Mouse (Mus musculus) cerebellum, adult (tissue): ENCODE data around the gene Tmem26.

Experiments used
- ATAC-seq: cut with Nextera tagmentation; 2 replicates; pipeline ENCODE4 v1.9.2; 2017; ENCODE audit warnings: mild to moderate bottlenecking, moderate library complexity, mixed read lengths; ENCODE audit not compliant: insufficient number of reproducible peaks, low FRiP score, low TSS enrichment

Gene Tmem26

DNA sequence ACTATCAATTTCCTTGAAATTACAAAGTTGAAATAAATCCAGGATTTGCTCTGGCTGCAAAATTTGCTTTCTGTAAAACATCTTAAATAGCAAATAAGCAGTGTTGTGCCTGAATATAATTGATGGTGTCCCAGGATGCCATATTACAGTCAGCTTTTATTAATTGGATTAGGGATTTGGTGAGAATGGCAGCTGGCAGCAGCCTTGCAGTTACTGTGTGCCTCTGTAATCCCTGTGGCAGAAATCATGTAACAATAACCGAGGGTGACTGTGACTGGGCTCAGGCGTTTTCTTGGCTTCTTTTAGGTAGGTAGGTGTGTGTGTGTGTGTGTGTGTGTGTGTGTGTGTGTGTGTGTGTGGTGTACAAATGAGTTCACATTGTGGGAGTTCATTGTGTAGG, 16.8 kb downstream of the Tmem26 start:
- no peak for ATAC-seq

DNA sequence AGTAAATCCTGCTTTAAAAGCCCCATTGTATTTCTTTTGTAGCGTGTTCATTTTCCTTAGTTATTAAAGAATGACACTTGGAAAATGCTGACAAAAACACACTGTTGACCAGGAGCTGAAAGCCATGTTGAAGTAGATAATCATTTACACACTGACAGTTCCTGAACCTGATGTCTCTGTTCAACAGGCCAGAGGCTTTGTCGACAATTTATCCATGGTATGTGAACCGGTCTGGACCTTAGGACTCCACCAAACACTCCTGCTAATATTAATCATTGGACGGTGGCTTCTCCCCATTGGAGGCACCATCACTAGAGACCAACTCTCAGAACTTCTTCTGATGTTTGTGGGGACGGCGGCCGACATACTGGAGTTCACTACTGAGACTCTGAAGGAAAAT, 27.5 kb downstream of the Tmem26 start:
- ATAC-seq = no peak

DNA sequence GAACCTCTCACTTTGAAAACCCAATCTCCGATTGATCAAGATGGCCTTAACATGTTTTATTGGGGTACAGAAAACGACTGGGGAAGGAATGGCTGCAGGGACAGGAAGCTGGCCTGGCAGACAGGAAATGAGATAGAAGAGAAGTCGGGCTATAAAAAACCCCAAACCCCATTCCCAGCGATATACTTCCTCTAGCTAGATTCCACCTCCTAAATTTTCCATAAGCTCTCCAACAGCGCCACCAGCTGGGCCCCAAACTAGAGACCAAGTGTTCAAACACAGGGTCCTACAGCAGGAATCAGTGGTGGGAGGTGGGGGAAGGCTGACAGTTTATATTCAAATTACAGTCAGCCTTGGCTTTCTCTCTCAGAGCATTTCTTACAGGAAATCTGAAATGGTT, 35.8 kb downstream of the Tmem26 start:
- ATAC-seq = no peak

DNA sequence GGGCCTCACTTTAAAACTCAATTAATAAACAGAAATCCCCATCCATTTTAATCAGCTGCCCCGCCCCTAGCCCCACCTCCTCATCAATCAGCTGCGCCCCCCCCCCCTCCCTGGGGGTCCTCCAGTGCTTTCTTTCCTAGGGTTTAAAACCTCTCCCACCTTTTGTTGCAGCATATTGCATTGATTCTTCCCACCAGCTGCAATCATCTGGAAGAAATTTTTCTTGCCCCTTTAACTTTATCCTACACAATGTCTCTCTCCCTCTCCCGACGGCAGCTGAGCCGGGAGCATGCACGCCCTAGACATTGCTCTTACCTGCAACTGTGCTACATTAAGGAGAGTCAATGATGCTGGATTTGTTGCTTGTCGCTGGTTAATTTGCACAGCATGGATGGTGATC, 36.3 kb downstream of the Tmem26 start:
- no peak for ATAC-seq

DNA sequence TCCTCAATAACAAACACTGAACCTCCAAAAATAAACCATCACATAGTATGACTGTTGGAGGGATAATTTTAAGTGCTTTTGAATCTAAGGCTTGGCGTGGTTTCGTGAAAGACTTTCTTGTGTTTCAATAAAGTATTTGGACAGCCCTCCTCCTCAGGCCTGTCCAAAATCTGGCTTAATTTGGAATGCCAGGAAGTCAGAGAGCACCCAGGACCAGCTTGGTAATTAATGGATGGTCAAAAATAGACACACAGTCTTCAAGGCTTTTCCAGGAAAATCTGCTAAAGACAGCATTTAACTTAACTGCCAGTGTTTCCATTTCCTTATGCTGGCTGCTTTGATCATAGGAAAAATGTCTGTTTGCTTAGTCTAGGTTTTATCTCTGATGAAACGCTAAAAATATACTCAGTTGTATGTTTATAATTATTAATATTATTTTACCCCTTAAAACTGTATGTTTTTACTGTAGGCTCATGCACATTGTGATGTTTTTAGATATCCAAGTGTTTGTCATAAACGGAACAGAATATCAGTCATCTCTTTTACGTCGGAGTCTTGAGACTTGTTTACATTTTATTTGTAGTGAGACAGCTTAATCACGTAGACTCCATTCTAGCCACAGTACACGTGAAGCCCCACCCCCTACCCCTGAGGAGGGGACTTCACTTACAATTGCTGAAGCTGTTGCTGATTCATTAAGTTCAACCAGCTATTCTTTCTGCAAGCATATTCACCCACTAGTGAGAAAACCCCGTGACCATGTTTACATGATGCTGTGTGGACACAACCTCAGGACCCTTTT, 57.8 kb downstream of the Tmem26 start:
- no peak for ATAC-seq

DNA sequence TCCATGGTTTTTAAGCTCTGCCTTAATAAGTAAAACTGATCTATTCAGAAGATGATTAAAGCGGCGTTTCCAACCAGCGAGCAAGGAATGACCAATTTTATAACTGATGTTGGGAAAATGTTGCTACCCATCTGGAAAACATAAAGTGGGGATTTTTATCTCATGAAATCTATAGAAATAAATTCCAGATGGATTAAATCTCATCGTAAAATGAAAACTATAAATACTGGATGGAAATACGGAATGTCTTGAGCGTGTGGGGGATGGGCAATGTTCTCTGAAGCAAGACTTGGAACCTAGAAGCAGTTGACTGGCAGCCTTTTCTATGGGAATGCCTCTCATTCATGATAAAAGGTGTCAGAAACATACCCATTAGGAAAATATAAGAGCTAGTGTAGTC, 59.3 kb downstream of the Tmem26 start:
- ATAC-seq = no peak

DNA sequence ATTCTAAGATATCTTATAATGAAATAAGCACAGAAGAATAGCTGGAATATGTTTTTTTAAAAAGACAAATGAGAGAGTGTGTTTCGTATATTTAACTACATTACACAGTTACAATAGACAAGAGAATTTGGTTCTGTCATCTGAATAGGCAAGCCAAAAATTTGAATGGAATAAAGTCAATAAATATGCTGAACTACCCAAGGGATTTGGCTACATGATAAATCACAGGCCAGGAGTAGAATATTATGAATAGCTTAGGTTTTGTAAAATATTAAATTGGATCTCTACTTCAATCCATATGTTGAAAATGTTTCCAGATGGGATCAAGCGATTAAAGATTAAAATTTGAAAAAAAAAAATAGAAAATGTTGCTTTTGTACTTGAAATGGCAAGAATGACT, 60.4 kb downstream of the Tmem26 start:
- ATAC-seq = no peak

DNA sequence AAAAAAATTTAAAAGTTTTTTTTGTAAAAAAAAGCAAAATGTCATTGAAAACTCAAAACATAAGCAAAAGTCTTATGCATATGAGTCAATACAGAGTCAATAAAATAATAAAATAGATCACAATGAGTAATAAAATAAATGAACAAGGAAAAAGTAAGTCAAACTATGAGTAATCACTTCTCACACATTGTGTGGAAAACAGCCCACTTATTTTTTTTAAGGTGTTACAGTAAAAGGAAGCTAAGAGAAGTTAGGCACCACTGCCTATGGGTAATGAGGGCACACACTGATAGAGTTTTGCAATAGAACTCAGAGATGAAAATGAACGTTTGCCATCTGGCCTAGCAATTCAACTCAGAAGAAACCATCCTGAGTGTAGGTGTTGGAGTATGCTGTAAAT, 61.0 kb downstream of the Tmem26 start:
- ATAC-seq = no peak

DNA sequence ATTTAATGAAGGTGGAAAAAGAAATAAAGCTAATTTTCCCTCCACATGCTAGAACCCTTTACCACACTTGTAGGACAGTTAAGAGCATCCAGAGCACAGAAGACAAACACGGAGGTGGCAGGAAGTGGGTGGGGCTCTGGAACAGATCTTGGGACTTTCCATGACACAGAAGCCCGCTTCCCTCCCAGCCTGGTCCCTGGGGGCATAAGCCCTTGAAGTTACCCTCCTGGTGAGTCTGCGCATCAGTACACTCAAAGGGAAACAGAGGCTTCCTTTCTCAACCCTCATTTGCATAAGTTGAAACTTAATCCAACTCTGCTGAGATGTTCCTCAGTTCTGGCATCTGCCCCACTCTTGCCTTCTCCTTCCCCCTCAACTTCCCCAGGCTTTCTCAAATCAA, 72.0 kb downstream of the Tmem26 start:
- no peak for ATAC-seq

DNA sequence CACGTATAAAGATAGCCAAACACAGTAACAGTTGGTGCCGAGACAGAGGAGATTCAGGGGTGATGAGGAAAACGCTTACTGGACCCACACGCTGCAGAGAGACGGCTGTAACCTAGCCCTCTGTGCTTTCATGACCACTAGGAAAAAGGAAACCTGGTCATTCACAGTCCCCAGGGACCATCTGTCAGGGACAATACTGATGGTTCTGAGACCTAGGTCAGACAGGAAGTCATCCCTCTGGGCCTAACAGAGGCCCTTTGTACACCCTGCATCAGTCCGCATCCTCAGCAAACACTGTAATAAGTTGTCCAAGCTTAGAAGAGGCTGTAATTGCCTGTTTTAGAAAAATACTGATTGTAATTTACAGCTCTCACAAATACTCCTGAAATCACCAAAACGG, 76.4 kb downstream of the Tmem26 start:
- no peak for ATAC-seq

DNA sequence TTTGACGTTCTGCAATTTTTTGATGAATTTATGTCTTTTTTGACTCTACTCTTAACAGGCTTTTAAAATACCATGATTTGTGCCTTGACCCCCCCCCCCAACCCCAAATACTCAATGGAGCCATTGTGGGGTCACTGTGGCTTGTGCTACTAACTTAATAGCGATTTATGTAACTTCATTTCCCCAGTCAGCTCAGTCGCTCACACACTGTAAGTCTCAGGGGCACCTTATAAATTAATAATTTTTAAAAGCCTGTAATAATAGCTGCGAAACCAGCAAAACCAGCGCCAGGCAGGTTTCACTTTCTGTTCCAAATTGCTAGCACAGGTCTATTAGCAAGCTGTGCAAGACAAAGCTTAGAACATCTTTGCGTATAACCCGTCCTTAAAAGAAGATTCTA, 76.9 kb downstream of the Tmem26 start:
- no peak for ATAC-seq

DNA sequence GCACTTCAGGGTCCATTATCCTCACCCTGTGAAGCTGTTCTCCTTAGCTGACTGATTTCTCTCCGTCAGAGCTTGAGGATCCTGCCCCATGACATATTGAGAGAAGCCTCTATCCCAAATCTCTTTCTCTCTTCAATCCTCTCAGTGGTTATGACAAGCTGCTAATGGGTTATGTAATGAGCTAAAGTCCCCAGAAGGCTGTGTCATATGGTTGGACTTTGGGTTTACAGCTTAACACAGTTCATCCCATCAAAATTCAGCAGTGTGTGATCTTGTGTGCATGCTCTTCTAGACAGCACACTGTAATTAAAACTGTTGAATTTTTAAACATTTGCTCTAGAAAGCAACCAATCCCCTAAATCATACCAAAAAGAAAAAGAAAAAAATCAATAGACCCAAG, 82.9 kb downstream of the Tmem26 start:
- ATAC-seq = no peak

DNA sequence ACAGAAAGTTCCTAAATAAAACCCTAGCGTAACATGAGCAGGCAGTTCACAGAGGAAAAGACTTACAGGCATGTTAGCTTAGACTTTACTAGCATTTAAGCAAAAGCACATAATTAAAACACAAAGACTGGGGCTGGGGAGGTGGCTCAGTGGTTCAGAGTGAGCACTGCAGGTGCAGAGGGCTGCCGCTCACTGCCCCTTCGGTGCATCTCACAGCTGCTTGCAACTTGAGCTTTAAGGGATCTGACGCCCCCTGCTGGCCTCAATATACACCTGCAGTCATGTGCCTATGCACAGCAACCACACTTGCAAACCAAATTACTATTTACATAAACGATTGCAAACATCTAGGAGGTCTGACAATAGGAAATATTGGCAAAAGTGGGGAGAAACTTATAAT, 87.5 kb downstream of the Tmem26 start:
- no peak for ATAC-seq

DNA sequence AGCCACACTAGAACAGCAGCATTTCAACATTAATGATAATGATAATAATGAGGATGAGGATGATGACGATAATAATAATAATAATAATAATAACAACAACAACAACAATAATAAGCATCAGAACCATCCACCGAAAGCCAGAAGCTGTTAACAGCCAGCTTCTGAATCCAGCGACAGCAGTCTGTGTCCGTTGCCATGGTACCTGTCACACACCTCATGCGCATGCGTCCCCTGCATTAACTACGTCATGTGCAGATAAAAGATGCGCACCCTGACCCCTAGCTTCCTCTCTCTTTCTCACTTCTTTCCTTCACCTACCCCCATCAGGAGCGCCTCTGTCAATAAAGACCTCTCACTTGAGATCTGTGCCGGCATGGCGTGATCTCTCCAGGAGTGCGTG, 89.3 kb downstream of the Tmem26 start:
- no peak for ATAC-seq

DNA sequence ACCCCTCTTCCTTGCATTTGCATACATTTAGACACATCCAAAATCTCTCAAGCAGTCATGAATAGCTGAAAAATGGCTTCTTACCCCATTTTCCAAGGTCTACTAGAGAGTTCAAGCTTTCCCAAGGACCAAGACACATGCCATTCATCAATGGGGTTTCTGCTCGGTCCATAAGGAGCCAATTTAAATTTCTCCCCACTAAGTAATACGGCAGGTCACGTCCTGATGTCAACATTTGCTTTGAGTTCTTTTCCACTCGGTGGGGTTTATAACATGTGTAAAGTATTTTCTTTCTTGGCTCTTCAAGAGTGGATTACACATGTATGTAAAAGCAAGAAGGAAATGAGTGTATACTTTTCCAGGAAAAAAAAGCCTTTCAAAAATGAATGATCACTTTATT, 93.8 kb downstream of the Tmem26 start:
- ATAC-seq = no peak

DNA sequence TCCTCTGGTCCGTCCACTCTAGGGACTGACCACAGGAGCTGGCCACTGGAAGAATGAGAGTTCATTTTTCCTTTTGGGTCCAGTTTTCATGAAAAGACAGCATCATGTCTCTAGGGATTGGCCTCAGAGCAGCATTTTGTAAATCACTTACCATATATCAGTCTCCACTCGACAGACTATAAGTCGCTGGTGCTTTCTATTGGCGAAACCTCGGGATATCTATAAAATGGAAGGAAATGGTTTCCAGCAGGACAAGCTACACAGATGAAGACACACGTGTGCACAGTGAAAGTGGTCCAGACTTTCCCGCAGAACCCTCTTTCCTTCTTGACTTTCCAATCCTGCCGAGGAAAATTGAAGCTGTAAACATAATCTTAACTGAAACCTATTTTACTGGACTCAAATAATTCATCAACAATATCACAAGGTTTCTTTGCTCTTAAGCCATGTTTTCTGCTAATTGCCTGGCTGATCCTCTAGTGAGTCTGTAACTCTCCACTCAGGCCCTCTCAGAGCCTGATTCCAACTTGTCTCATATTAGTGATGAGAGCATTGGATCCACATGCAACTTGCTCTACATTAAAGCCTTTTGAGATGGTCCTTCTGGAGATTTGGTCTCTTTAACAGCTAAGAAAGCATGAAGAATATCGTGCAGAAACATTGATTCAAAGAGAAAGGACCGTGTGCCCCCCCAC, 94.8 kb downstream of the Tmem26 start:
- no peak for ATAC-seq

DNA sequence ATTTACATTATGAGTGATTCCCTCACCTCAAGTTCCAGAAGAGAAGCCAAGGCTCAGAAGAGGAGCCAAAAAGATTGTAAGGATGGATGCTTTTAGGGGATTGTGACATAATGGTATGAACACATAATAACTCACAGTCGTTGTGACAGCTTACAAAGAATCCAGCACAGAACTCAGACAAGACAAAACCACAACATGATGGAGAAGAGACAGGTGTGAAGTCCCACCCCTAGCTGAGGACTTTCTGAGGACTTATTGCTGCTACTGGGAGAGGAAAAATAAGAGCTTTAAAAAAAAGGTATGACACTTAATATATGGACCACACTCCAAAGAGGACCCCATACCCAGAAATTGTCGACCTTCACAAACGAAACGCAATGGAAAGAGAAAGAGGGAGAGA, 101.1 kb downstream of the Tmem26 start:
- ATAC-seq = no peak
